Mouse (Mus musculus) kidney, adult 2 months (tissue): Measurements from ENCODE around the gene Sqstm1.

Source experiments
- CTCF ChIP-seq: fragments of 200-500 bp; conservative IDR thresholded peaks from 2 replicates; pipeline ENCODE4 v1.5.1; 2011; ENCODE audit warnings: low read depth, mild to moderate bottlenecking, control low read depth, low read length, moderate library complexity, mixed read lengths; ENCODE audit not compliant: insufficient read depth, insufficient read length
- POLR2A ChIP-seq: fragments of 200-500 bp; IDR thresholded peaks from one replicate; pipeline ENCODE4 v1.6.1; 2011; ENCODE audit warnings: low read depth, low read length, control low read depth

DNA sequence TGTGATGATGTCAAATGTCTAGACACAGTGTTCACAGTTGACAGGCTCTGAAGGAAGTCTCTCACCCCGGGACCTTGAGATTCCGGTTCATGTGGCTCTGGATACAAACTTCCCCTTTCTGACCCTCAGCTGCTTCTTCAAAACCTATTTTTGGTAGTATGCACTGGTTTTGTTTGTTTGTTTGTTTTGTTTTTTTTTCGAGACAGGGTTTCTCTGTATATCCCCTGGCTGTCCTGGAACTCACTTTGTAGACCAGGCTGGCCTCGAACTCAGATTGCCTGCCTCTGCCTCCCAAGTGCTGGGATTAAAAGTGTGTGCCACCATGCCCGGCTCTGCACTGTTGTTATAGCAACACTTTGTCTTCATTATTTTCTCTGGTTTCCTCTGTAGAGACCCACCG lies 33.3 kb upstream of the Sqstm1 start:
- TF ChIP-seq POLR2A (no peak), CTCF (no peak)
